Mouse (Mus musculus): ENCODE results near the gene Rgs8. TPM values are rescaled to one million over a fixed set of nuclear protein-coding genes. Genes with fewer than 3 reads are reported as not detected.

The Rgs8 gene
- polyA plus RNA-seq, 1 experiment, result 0.66 TPM

GRCm38 (mm10) chr1:153720935-153721334, 68.1 kb downstream of the Rgs8 start:
- Histone ChIP-seq H3K4me3 (ENCODE audit: insufficient read depth, low read length) (no peak overlapping the region), H3K4me1 (ENCODE audit: control insufficient read depth, insufficient read depth, low read length) (no peaks in the 10 kb centered on the region), H3K27ac (ENCODE audit: insufficient read depth, low read depth, low read length) (no peak overlapping the region)
- TF ChIP-seq POLR2A (IDR thresholded peaks at IDR 0.05; ENCODE audit: borderline replicate concordance, low read depth, low read length) (no peak), CTCF (IDR thresholded peaks at IDR 0.05; ENCODE audit: low read depth, low read length) (no peak)

DNA sequence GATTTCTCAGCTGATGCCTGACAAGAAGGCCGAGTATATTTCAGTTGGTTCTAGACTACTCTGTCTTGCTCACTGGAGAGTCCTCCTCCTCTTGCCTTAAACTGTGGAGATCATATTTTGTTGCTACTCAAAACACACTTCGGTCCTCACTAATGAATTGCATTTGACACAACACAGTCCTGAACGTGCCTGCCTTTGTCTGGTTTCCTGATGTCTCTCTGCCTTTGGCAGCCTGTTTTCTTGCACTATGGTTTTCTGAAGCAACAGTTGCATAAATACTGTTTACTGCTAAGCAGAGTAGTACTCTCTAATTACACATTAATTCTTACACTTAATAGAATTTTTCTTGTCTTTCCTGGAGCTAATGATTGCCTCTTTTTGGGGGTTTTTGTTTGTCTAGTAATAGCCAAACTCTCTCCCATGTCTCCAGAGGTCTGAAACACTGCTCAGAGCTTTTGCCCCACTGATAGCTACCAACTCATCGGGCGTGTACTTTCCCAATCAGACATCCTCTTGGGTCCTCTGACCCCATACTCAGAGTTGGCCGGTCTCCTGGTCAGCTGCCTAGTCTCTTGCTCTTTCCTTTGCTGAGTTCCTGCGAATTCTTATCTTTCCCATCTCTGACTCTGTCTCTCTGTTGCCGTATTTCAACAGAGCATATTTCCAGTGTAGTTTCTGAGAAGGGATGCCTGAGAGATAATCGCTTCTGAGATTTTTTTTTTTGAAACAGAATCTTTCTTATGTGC, 68.9 kb downstream of the Rgs8 start:
- no peaks in the 10 kb centered on the region for H3K4me1 ChIP-seq (ENCODE audit: control insufficient read depth, insufficient read depth, low read length)
- H3K27ac ChIP-seq (ENCODE audit: insufficient read depth, low read depth, low read length), result no peak overlapping the region
- no peak for TF ChIP-seq POLR2A (IDR thresholded peaks at IDR 0.05; ENCODE audit: borderline replicate concordance, low read depth, low read length)
- no peak for TF ChIP-seq CTCF (IDR thresholded peaks at IDR 0.05; ENCODE audit: low read depth, low read length)
- no peak overlapping the region for H3K4me3 ChIP-seq (ENCODE audit: insufficient read depth, low read length)

DNA sequence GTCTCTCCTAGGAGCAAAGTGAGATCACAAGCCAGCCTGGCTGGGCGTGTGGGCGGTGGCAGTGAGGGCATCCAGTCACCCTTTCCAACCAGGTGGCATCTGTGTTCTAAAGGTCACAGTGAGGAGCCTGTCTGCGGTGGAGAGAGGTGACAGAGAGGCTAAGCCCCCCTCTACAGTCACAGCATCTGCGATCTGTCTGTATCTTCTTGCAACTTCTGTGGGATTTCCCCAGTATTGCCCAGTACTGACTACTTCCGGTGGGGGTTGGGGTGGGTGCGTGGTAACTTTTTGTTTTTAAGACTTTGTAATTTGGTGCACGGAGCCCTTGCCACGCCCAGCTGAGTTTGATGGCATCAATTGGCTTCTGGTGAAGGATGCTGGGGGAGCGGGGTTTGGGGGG, 70.6 kb downstream of the Rgs8 start:
- H3K27ac ChIP-seq (ENCODE audit: insufficient read depth, low read depth, low read length), result no peak overlapping the region
- H3K4me1 ChIP-seq (ENCODE audit: control insufficient read depth, insufficient read depth, low read length), result no peaks in the 10 kb centered on the region
- TF ChIP-seq CTCF (IDR thresholded peaks at IDR 0.05; ENCODE audit: low read depth, low read length), result no peak
- TF ChIP-seq POLR2A (IDR thresholded peaks at IDR 0.05; ENCODE audit: borderline replicate concordance, low read depth, low read length), result no peak

GRCm38 (mm10) chr1:153726636-153727035, 73.8 kb downstream of the Rgs8 start:
- Histone ChIP-seq H3K4me3 (ENCODE audit: insufficient read depth, low read length) (no peak overlapping the region), H3K4me1 (ENCODE audit: control insufficient read depth, insufficient read depth, low read length) (no peaks in the 10 kb centered on the region), H3K27ac (ENCODE audit: insufficient read depth, low read depth, low read length) (no peak overlapping the region)
- TF ChIP-seq POLR2A (IDR thresholded peaks at IDR 0.05; ENCODE audit: borderline replicate concordance, low read depth, low read length), result no peak

More for the DNA sequence above, 70.6 kb downstream of the Rgs8 start:
- H3K4me3 ChIP-seq (ENCODE audit: insufficient read depth, low read length), result no peak overlapping the region

- TF ChIP-seq POLR2A (IDR thresholded peaks at IDR 0.05; ENCODE audit: borderline replicate concordance, low read depth, low read length) (no peak), CTCF (IDR thresholded peaks at IDR 0.05; ENCODE audit: low read depth, low read length) (no peak)
- Histone ChIP-seq H3K4me3 (ENCODE audit: insufficient read depth, low read length) (no peak overlapping the region), H3K27ac (ENCODE audit: insufficient read depth, low read depth, low read length) (no peak overlapping the region), H3K4me1 (ENCODE audit: control insufficient read depth, insufficient read depth, low read length) (no peaks in the 10 kb centered on the region)
Observed at GRCm38 (mm10) chr1:153729806-153730205, 77.0 kb downstream of the Rgs8 start.

DNA sequence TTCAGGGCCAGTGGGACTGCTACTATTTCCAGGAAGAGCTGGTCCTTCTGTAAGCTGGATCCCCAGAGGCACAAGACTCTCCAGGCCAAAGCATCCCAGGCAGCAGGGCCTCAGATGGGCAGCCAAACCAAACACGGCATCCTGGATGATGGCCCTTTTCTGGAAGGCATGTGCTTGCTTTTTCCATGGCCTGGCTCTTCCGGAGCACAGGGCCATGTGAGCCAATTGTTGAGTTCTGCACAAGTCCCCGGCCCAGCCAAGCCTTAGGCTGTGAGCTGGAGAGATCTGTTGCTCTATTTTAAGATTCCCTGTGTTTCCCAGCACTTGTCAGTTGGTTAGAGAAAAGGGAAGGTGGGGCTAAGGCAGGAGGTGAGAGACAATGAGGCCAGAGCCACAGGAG, 77.8 kb downstream of the Rgs8 start:
- H3K27ac ChIP-seq (ENCODE audit: insufficient read depth, low read depth, low read length), result no peak overlapping the region
- no peaks in the 10 kb centered on the region for H3K4me1 ChIP-seq (ENCODE audit: control insufficient read depth, insufficient read depth, low read length)
- H3K4me3 ChIP-seq (ENCODE audit: insufficient read depth, low read length), result no peak overlapping the region
- TF ChIP-seq POLR2A (IDR thresholded peaks at IDR 0.05; ENCODE audit: borderline replicate concordance, low read depth, low read length), result no peak
- TF ChIP-seq CTCF (IDR thresholded peaks at IDR 0.05; ENCODE audit: low read depth, low read length), result no peak

DNA sequence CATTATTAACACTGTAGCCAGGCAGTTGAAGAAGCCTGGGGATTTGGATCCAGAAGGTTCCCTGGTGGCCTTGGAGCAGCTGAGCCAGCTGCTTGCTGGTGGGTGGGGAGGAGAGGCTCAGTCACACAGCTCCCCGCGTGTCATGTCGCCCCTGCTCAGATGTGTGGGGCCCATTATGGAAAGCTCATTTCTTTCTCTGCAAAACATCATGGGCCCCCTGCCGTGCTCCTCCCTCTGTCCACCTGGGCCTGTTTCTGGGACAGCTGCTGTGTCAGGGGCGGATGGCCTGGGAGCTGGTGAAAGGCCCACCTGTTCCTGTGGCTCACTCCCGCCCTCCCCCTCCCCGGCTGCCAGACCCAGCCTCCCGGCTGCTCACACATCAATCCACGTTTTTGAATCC, 80.4 kb downstream of the Rgs8 start:
- TF ChIP-seq POLR2A (IDR thresholded peaks at IDR 0.05; ENCODE audit: borderline replicate concordance, low read depth, low read length) (no peak), CTCF (IDR thresholded peaks at IDR 0.05; ENCODE audit: low read depth, low read length) (no peak)

DNA sequence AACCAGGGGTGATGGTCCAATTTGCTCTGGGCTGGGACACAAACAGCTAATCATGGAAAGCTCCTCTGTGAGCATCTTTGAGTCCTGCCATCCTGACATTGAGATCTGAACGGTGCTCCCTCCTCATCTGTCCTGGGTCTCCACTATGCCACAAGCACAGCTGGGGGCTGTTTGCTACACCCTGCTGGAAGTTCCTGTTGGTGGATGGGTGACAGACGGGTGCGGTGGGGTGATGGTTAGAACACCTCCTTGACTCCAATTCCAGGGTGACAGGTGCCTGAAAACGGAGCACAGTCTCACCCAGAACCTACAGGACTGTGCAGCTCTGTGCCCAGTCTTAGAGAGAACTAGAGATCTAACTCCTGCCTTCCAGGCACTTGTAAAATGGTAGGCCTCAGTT, 82.0 kb downstream of the Rgs8 start:
- TF ChIP-seq POLR2A (IDR thresholded peaks at IDR 0.05; ENCODE audit: borderline replicate concordance, low read depth, low read length) (no peak), CTCF (IDR thresholded peaks at IDR 0.05; ENCODE audit: low read depth, low read length) (no peak)
- Histone ChIP-seq H3K4me1 (ENCODE audit: control insufficient read depth, insufficient read depth, low read length) (no peaks in the 10 kb centered on the region), H3K27ac (ENCODE audit: insufficient read depth, low read depth, low read length) (no peak overlapping the region), H3K4me3 (ENCODE audit: insufficient read depth, low read length) (no peak overlapping the region)

More for the DNA sequence above, 80.4 kb downstream of the Rgs8 start:
- Histone ChIP-seq H3K4me1 (ENCODE audit: control insufficient read depth, insufficient read depth, low read length) (no peaks in the 10 kb centered on the region), H3K27ac (ENCODE audit: insufficient read depth, low read depth, low read length) (no peak overlapping the region), H3K4me3 (ENCODE audit: insufficient read depth, low read length) (no peak overlapping the region)

- Histone ChIP-seq H3K4me1 (ENCODE audit: control insufficient read depth, insufficient read depth, low read length) (no peaks in the 10 kb centered on the region), H3K27ac (ENCODE audit: insufficient read depth, low read depth, low read length) (no peak overlapping the region), H3K4me3 (ENCODE audit: insufficient read depth, low read length) (no peak overlapping the region)
- no peak for TF ChIP-seq POLR2A (IDR thresholded peaks at IDR 0.05; ENCODE audit: borderline replicate concordance, low read depth, low read length)
- TF ChIP-seq CTCF (IDR thresholded peaks at IDR 0.05; ENCODE audit: low read depth, low read length), result no peak
Observed at GRCm38 (mm10) chr1:153736096-153736495, 83.3 kb downstream of the Rgs8 start.

GRCm38 (mm10) chr1:153737101-153738085, 84.6 kb downstream of the Rgs8 start:
- Histone ChIP-seq H3K27ac (ENCODE audit: insufficient read depth, low read depth, low read length) (no peak overlapping the region), H3K4me3 (ENCODE audit: insufficient read depth, low read length) (no peak overlapping the region), H3K4me1 (ENCODE audit: control insufficient read depth, insufficient read depth, low read length) (no peaks in the 10 kb centered on the region)
- no peak for TF ChIP-seq POLR2A (IDR thresholded peaks at IDR 0.05; ENCODE audit: borderline replicate concordance, low read depth, low read length)
- TF ChIP-seq CTCF (IDR thresholded peaks at IDR 0.05; ENCODE audit: low read depth, low read length), result no peak
